Mouse (Mus musculus): ENCODE data around the gene Brms1. TPM values are rescaled to one million over a fixed set of nuclear protein-coding genes. Genes with fewer than 3 reads are reported as not detected.
"Not testable (repeated sequence)": the region's sequence is repeated elsewhere in the genome, so short reads cannot be mapped to it uniquely, and the experiment has no call there.

The Brms1 gene
- total and polyA plus RNA-seq, 2 experiments from 2014 or later: 5.0 to 22.6 TPM

GRCm38 (mm10) chr19:5085145-5085863 lies 44.1 kb downstream of the Brms1 start, which contains the start of gene Tmem151a:
Gene Tmem151a, minus strand, starts transcription at chr19:5085531.
- H3K4me2 ChIP-seq (ENCODE audit: low read depth, low read length): peak within 1 kb of the TSS; percentile 67
- H3K9ac ChIP-seq (replicated peaks; ENCODE audit: low read length): peak within 1 kb of the TSS; percentile 86
- 0 out of 2 replicates have a peak, but pooled peaks cover under 1% of the 10 kb centered on the region for H3K36me3 ChIP-seq (ENCODE audit: insufficient read depth, low read length)
- no peaks in the 10 kb centered on the region for H3K27me3 ChIP-seq (ENCODE audit: insufficient read depth, low read length)
- WGBS: under 1% methylated on average over 65 of the region's 69 CpGs
- peak within 1 kb of the TSS; percentile 69 for H3K4me3 ChIP-seq (ENCODE audit: low read length)
- peaks cover 13% of the 10 kb centered on the region; the same call in 1 of the 2 replicates for H3K4me1 ChIP-seq (ENCODE audit: insufficient read depth, low read length)
- ATAC-seq: no peak
- H3K27ac ChIP-seq: peak within 1 kb of the TSS; percentile 71
- no peaks in the 10 kb centered on the region for H3K9me3 ChIP-seq (ENCODE audit: low read length)
- no peak for TF ChIP-seq CTCF (IDR thresholded peaks at IDR 0.05; ENCODE audit: low read depth)
- DNase-seq (ENCODE audit: low spot score): peak; percentile 60

- not testable (repeated sequence) for ATAC-seq; H3K27me3 ChIP-seq (ENCODE audit: insufficient read depth, low read length); H3K9ac ChIP-seq (replicated peaks; ENCODE audit: low read length); H3K36me3 ChIP-seq (ENCODE audit: insufficient read depth, low read length); H3K4me2 ChIP-seq (ENCODE audit: low read depth, low read length); DNase-seq (ENCODE audit: low spot score); H3K27ac ChIP-seq; H3K9me3 ChIP-seq (ENCODE audit: low read length); H3K4me3 ChIP-seq (ENCODE audit: low read length)
- 53% methylated on average over 4 of the region's 4 CpGs for WGBS
- H3K4me1 ChIP-seq (ENCODE audit: insufficient read depth, low read length): peaks cover 13% of the 10 kb centered on the region; the same call in 1 of the 2 replicates
- TF ChIP-seq CTCF (IDR thresholded peaks at IDR 0.05; ENCODE audit: low read depth): peak; percentile 48
Observed at GRCm38 (mm10) chr19:5086533-5086932, 45.4 kb downstream of the Brms1 start.

GRCm38 (mm10) chr19:5087884-5088728 lies 47.0 kb downstream of the Brms1 start, which contains the start of gene Yif1a:
Gene Yif1a, plus strand, starts transcription at chr19:5088538.
- peak within 1 kb of the TSS; percentile 72 for H3K4me3 ChIP-seq (ENCODE audit: low read length)
- TF ChIP-seq CTCF (IDR thresholded peaks at IDR 0.05; ENCODE audit: low read depth): peak; percentile 68
- H3K4me1 ChIP-seq (ENCODE audit: insufficient read depth, low read length): peaks cover 13% of the 10 kb centered on the region; the same call in 1 of the 2 replicates
- no peaks in the 10 kb centered on the region for H3K9me3 ChIP-seq (ENCODE audit: low read length)
- H3K9ac ChIP-seq (replicated peaks; ENCODE audit: low read length): peak within 1 kb of the TSS; percentile 58
- under 1% methylated on average over 58 of the region's 58 CpGs for WGBS
- H3K27me3 ChIP-seq (ENCODE audit: insufficient read depth, low read length): no peaks in the 10 kb centered on the region
- DNase-seq (ENCODE audit: low spot score) (peak; percentile 99), ATAC-seq (peak; percentile 92)
- H3K36me3 ChIP-seq (ENCODE audit: insufficient read depth, low read length): peaks cover 13% of the 10 kb centered on the region; the same call in 1 of the 2 replicates
- peak within 1 kb of the TSS; percentile 64 for H3K4me2 ChIP-seq (ENCODE audit: low read depth, low read length)
- peak within 1 kb of the TSS; percentile 68 for H3K27ac ChIP-seq

GRCm38 (mm10) chr19:5089324-5089723 lies 48.2 kb downstream of the Brms1 start:
- WGBS: 96% methylated on average over 4 of the region's 4 CpGs
- Histone ChIP-seq H3K27ac (no peak overlapping the region; the same call in 1 of the 2 replicates), H3K27me3 (ENCODE audit: insufficient read depth, low read length) (no peaks in the 10 kb centered on the region), H3K9me3 (ENCODE audit: low read length) (no peaks in the 10 kb centered on the region), H3K4me2 (ENCODE audit: low read depth, low read length) (peak overlapping the region; percentile 64), H3K36me3 (ENCODE audit: insufficient read depth, low read length) (peaks cover 16% of the 10 kb centered on the region; the same call in 1 of the 2 replicates), H3K4me1 (ENCODE audit: insufficient read depth, low read length) (peaks cover 20% of the 10 kb centered on the region), H3K9ac (replicated peaks; ENCODE audit: low read length) (peak overlapping the region; percentile 58; the same call in 1 of the 2 replicates), H3K4me3 (ENCODE audit: low read length) (peak overlapping the region; percentile 72)
- no peak for TF ChIP-seq CTCF (IDR thresholded peaks at IDR 0.05; ENCODE audit: low read depth)
- DNase-seq (ENCODE audit: low spot score): no peak
- ATAC-seq: no peak

- Histone ChIP-seq H3K9ac (replicated peaks; ENCODE audit: low read length) (no peak overlapping the region), H3K27me3 (ENCODE audit: insufficient read depth, low read length) (no peaks in the 10 kb centered on the region), H3K4me2 (ENCODE audit: low read depth, low read length) (no peak overlapping the region), H3K27ac (no peak overlapping the region), H3K4me3 (ENCODE audit: low read length) (no peak overlapping the region), H3K9me3 (ENCODE audit: low read length) (no peaks in the 10 kb centered on the region), H3K4me1 (ENCODE audit: insufficient read depth, low read length) (peaks cover 44% of the 10 kb centered on the region), H3K36me3 (ENCODE audit: insufficient read depth, low read length) (peaks cover 16% of the 10 kb centered on the region; the same call in 1 of the 2 replicates)
- WGBS: 79% methylated on average over 10 of the region's 10 CpGs
- ATAC-seq: no peak
- DNase-seq (ENCODE audit: low spot score): no peak
- TF ChIP-seq CTCF (IDR thresholded peaks at IDR 0.05; ENCODE audit: low read depth): no peak
Observed at GRCm38 (mm10) chr19:5092083-5092482, 50.9 kb downstream of the Brms1 start.

- Histone ChIP-seq H3K27ac (peak overlapping the region; percentile 94), H3K9me3 (ENCODE audit: low read length) (no peaks in the 10 kb centered on the region), H3K36me3 (ENCODE audit: insufficient read depth, low read length) (peaks cover 16% of the 10 kb centered on the region; the same call in 1 of the 2 replicates), H3K9ac (replicated peaks; ENCODE audit: low read length) (no peak overlapping the region), H3K27me3 (ENCODE audit: insufficient read depth, low read length) (no peaks in the 10 kb centered on the region), H3K4me3 (ENCODE audit: low read length) (0 out of 2 replicates have a peak overlapping the region, but pooled peaks have one; percentile 28), H3K4me2 (ENCODE audit: low read depth, low read length) (peak overlapping the region; percentile 85), H3K4me1 (ENCODE audit: insufficient read depth, low read length) (peaks cover 41% of the 10 kb centered on the region)
- ATAC-seq: peak; percentile 0; the same call in 1 of the 2 replicates
- TF ChIP-seq CTCF (IDR thresholded peaks at IDR 0.05; ENCODE audit: low read depth): no peak
- no peak for DNase-seq (ENCODE audit: low spot score)
- 69% methylated on average over 12 of the region's 12 CpGs for WGBS
Observed at GRCm38 (mm10) chr19:5093481-5094242, 52.5 kb downstream of the Brms1 start.
